Mouse (Mus musculus) neural tube, embryonic 13.5 days (tissue): Measurements from ENCODE around the gene Fam20a. TPM values are rescaled to one million over a fixed set of nuclear protein-coding genes. Genes with fewer than 3 reads are reported as not detected.

Source experiments
- polyA plus RNA-seq: library from polyadenylated mRNA; unstranded; fragments of >200 nt; fragmentation: Nextera tagmentation; extraction: Ambion mirVana; gene quantifications from 2 replicates; pipeline ENCODE4 v1.2.1, GENCODE M21; 2015

Fam20a gene
- polyA plus RNA-seq, 1 experiment from 2014 or later, result 3.7 TPM

Other genes starting within 250 kb of the Fam20a start
- 3.0 and 3.7 TPM in 2 replicates for gene Arsg, start 248.9 kb downstream of the Fam20a start, polyA plus RNA-seq
- 3.3 and 4.0 TPM in 2 replicates for gene Slc16a6, start 248.7 kb downstream of the Fam20a start, polyA plus RNA-seq
- 23.4 and 24.7 TPM in 2 replicates for gene Wipi1, start 110.3 kb downstream of the Fam20a start, polyA plus RNA-seq
- 457 and 493 TPM in 2 replicates for gene Prkar1a, start 72.9 kb downstream of the Fam20a start, polyA plus RNA-seq
- gene 1700012B07Rik, start 105.8 kb upstream of the Fam20a start, polyA plus RNA-seq, result not detected in 2 replicates